7 mouse cellular contexts compared by ENCODE assay signal in the genomic region with DNA sequence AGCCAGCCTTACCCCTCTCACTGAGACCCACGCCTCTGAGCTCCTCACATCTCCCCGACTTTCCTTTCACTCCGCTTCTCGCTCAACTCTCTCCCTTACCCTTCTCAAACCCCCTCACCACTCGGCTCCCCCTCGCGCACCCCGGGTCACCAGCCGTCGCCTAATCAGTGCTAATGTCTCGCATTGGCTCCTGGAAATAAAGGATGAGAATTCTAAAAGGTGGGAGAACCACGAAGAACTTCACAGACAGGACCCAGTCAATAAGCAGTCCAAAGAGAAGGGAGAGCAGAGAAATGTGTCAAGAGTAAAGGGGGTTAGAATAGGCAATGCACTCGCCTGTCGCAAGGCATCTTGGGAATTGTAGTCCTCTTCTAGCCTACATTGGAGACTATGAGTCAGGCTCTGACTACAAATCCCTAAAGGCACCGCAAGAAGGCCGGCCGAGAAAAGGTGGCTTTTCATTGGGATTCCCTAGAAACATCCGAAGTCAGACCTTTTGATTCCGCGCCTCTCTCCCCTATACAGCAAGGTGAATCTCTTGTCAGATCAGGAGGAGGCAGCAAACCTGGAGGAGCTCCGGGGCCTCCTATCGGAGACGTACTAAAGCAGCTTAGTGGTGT. TPM values are rescaled to one million over a fixed set of nuclear protein-coding genes. Genes with fewer than 3 reads are reported as not detected.
DNase-seq lines count a peak whose midpoint lies in the region; ATAC-seq lines count a peak whose summit lies in the region.

A gene (minus strand): TSS at position 324 of the 620 bp plus-strand sequence.

- H3K9ac ChIP-seq in intestine, embryonic 14.5 days (ENCODE audit: low read length): peak within 1 kb of the TSS; percentile 90

- peak within 1 kb of the TSS; percentile 67 for H3K4me2 ChIP-seq in intestine, embryonic 14.5 days (ENCODE audit: low read length)

- peaks cover 8% of the 10 kb centered on the region for H3K4me1 ChIP-seq in intestine, embryonic 14.5 days (replicated peaks; ENCODE audit: control insufficient read depth, insufficient read depth, low read length)

- peak; percentile 89 for DNase-seq in adrenal gland, adult 2 months
- DNase-seq in embryo, embryonic 11 days: peak; percentile 96
- DNase-seq in gastrocnemius, postnatal 25 days: peak; percentile 85
- peak; percentile 86 for DNase-seq in intestine, embryonic 14.5 days (ENCODE audit: low spot score)
- DNase-seq in left cerebral cortex, postnatal 14 days (ENCODE audit: low spot score in 2 of 2): peak; percentile 93 to 97
- peak; percentile 91 for DNase-seq in mesoderm, embryonic 11.5 days (ENCODE audit: low read depth, low spot score)
- peak; percentile 86 to 94 for DNase-seq in right cerebral cortex, postnatal 36 days (ENCODE audit: low spot score in 2 of 2)

- no peaks in the 10 kb centered on the region for H3K9me3 ChIP-seq in intestine, embryonic 14.5 days (ENCODE audit: control insufficient read depth, low read length)

- peaks cover 25% of the 10 kb centered on the region for H3K36me3 ChIP-seq in intestine, embryonic 14.5 days (ENCODE audit: control insufficient read depth, insufficient read depth, low read length)

- intact Hi-C loops in left cerebral cortex, postnatal 14 days (cut with DNase I): no loop called here

- WGBS in intestine, embryonic 14.5 days: 1% methylated on average over 23 of the region's 23 CpGs

- no peak within 1 kb of the TSS for H3K27ac ChIP-seq in intestine, embryonic 14.5 days (ENCODE audit: low read depth)

- H3K27me3 ChIP-seq in intestine, embryonic 14.5 days (replicated peaks; ENCODE audit: control insufficient read depth, insufficient read depth, low read length): no peaks in the 10 kb centered on the region

- H3K4me3 ChIP-seq in intestine, embryonic 14.5 days (ENCODE audit: low read depth, low read length): peak within 1 kb of the TSS; percentile 87

- peak; percentile 92 for ATAC-seq in intestine, embryonic 14.5 days (replicated peaks; ENCODE audit: low FRiP score, low TSS enrichment, low read depth)

RNA-seq across cellular contexts. Expression of the gene that starts here (rescaled TPM):
- total RNA-seq in adrenal gland, adult 2 months (2021): 10 to 100 TPM; 18.6 to 25.3 TPM
- 22.5 and 23.4 TPM in 2 replicates for polyA plus RNA-seq in adrenal gland, adult 2 months (2012; rRNA removed)
- total RNA-seq in gastrocnemius, postnatal 25 days (2021): 10 to 100 TPM; 14.7 to 15.3 TPM
- 47.2 and 49.9 TPM in 2 replicates for polyA plus RNA-seq in intestine, embryonic 14.5 days (2014; fragmentation: Nextera tagmentation; extraction: Ambion mirVana)
- total RNA-seq in left cerebral cortex, postnatal 14 days (2021): 10 to 100 TPM; 23.0 to 26.2 TPM
